Mouse (Mus musculus): ENCODE data around the gene Ros1. TPM values are rescaled to one million over a fixed set of nuclear protein-coding genes. Genes with fewer than 3 reads are reported as not detected.

Ros1 gene
- polyA plus RNA-seq, 1 experiment from 2014 or later: 0.62 TPM

DNA sequence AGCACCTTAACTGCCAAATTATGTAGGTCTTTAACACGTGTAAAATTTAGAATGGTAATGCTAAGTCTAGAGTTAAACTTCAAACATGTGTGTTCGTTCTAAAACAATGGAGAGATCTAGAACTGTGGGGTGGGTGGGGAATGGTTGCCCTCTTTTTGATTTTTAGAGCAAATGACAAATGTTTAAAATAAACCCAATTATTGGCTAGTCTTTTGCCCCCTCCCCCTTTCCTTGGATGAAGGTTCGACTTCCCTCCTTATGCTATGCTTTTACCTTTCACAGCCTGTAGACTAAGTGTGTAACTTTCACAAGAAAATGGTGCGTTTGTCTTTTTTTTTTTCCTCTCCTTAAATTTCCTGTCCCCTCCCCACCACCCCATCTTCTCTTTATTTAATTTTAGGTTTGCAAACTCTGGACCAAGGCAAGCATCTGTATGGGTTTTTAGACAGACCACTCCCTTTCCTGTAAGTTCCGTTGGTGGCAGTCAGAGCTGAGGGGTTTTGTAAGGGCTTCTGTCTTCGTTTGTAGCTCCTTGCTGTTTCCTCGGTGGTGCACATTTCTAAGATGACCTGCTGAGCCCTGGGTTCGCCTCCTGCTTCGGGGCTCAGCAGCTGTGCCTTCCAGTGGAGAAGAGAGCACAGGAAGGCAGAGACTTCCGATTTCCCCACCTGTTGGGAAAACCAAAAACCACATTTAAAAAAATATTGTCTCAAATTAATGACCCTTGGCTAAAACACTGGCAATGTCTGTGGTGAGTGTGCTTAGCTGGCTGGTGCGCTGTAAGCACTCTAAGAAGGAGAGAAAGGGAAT, 166.3 kb downstream of the Ros1 start:
- ATAC-seq (ENCODE audit: insufficient read depth, low FRiP score, low read depth): no peak
- Histone ChIP-seq H3K27ac (no peak overlapping the region), H3K9ac (no peak overlapping the region), H3K9me3 (no peaks in the 10 kb centered on the region), H3K4me1 (peaks cover 7% of the 10 kb centered on the region; the same call in 1 of the 2 replicates), H3K4me3 (replicated peaks) (no peak overlapping the region), H3K27me3 (replicated peaks) (peaks cover 68% of the 10 kb centered on the region), H3K36me3 (no peaks in the 10 kb centered on the region), H3K4me2 (no peak overlapping the region)
- WGBS: 4% methylated on average over 11 of the region's 11 CpGs

DNA sequence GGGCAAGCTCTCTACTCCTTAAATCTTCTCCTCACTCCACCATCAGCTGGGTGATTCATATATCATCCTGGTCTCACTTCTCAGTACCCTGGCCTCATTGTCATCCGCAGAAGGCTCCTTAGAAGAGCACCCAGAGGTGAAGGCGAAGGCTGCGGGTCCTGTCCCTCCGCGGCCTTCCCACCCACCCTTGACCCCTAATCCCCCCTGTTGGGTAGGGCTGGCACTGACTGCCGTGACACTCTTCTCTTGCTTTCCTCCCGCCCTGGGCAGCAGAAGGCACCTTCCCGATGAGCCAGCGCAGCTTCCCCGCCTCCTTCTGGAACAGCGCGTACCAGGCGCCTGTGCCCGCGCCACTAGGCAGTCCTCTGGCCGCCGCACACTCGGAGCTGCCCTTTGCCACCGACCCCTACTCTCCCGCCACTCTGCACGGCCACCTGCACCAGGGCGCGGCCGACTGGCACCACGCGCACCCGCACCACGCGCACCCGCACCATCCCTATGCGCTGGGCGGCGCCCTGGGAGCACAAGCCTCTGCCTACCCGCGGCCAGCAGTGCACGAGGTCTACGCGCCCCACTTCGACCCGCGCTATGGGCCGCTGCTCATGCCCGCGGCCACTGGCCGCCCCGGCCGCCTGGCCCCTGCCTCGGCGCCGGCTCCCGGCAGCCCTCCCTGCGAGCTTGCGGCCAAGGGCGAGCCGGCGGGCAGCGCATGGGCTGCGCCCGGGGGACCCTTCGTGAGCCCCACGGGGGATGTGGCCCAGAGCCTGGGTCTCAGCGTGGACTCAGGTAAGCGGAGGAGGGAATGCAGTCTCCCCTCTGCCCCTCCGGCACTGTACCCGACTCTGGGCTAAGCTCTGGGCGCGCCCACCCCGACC, 167.6 kb downstream of the Ros1 start:
- no peaks in the 10 kb centered on the region for H3K9me3 ChIP-seq
- H3K36me3 ChIP-seq: no peaks in the 10 kb centered on the region
- peak overlapping the region; percentile 74 for H3K4me2 ChIP-seq
- H3K9ac ChIP-seq: no peak overlapping the region
- H3K27me3 ChIP-seq (replicated peaks): peaks cover 77% of the 10 kb centered on the region
- no peak overlapping the region for H3K27ac ChIP-seq
- WGBS: 2% methylated on average over 67 of the region's 68 CpGs
- peaks cover 14% of the 10 kb centered on the region for H3K4me1 ChIP-seq
- peak overlapping the region; percentile 30 for H3K4me3 ChIP-seq (replicated peaks)
- peak; percentile 61; the same call in 1 of the 2 replicates for ATAC-seq (ENCODE audit: insufficient read depth, low FRiP score, low read depth)

DNA sequence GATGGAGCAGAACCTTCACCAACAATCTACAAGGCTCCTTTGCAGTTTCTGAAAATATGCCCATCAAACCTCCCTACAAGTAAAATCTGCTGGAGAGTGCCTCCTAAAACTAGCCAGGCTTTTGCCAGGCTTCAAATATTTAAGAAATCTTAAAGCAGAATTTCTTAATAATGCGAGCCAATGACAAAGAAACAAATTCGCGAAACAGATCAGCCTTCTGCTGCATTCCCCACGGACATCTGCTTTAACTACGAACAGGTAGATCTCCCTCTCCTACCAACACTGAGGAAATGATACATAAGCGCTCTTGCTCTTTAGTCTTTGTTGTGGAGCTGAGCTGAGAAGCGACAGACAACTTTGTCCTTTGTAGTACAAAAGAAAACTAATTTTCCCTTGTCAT, 169.2 kb downstream of the Ros1 start:
- WGBS: 13% methylated on average over 7 of the region's 7 CpGs
- Histone ChIP-seq H3K4me1 (peaks cover 15% of the 10 kb centered on the region), H3K9ac (no peak overlapping the region), H3K4me2 (no peak overlapping the region), H3K9me3 (no peaks in the 10 kb centered on the region), H3K27me3 (replicated peaks) (peaks cover 78% of the 10 kb centered on the region), H3K36me3 (no peaks in the 10 kb centered on the region), H3K27ac (no peak overlapping the region), H3K4me3 (replicated peaks) (no peak overlapping the region)
- no peak for ATAC-seq (ENCODE audit: insufficient read depth, low FRiP score, low read depth)

DNA sequence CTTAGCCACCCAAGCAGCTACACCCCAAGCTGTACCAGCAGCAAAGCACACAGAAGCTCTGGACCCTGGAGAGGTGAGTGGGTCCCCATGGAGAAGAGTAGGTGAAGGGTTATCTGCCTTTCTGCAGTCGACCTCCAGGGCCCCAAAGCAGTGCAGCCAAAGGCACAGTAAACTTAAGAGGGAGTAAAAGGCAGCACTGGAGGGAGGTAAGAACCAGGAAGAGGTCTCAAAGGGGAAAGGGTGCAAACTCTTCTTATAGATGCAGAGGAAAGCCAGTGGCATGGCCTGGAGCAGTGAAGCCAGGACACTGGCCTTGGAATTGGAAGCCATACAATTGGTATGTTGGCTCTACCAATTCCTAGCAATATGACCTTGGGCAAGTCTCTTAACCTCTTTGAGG, 169.8 kb downstream of the Ros1 start:
- H3K9me3 ChIP-seq: no peaks in the 10 kb centered on the region
- no peak for ATAC-seq (ENCODE audit: insufficient read depth, low FRiP score, low read depth)
- peaks cover 15% of the 10 kb centered on the region for H3K4me1 ChIP-seq
- no peak overlapping the region for H3K27ac ChIP-seq
- 0% methylated on average over 1 of the region's 1 CpGs for WGBS
- H3K4me2 ChIP-seq: no peak overlapping the region
- no peak overlapping the region for H3K4me3 ChIP-seq (replicated peaks)
- H3K36me3 ChIP-seq: no peaks in the 10 kb centered on the region
- peaks cover 82% of the 10 kb centered on the region for H3K27me3 ChIP-seq (replicated peaks)
- H3K9ac ChIP-seq: no peak overlapping the region

DNA sequence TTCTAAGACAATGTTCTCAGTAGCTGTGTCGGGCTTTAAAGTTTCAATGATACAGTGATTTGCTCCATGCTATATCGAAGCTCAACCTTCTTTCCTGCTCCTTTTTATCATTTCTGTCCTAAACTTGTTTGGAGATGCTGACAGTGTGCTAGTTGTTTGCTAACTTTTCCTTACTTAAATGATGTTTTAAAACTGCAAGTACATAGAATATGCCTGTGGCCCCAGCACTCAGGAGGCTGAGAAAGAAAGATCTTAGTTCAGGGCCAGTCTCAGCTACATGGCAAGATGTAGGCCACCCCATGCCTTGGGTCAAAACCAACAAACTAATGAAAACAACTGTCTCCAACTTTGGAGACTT, 171.0 kb downstream of the Ros1 start:
- WGBS: 16% methylated on average over 2 of the region's 2 CpGs
- no peak overlapping the region for H3K9ac ChIP-seq
- no peak overlapping the region for H3K4me2 ChIP-seq
- H3K9me3 ChIP-seq: no peaks in the 10 kb centered on the region
- H3K4me1 ChIP-seq: peaks cover 15% of the 10 kb centered on the region
- H3K36me3 ChIP-seq: no peaks in the 10 kb centered on the region
- H3K27ac ChIP-seq: no peak overlapping the region
- peaks cover 79% of the 10 kb centered on the region for H3K27me3 ChIP-seq (replicated peaks)
- no peak for ATAC-seq (ENCODE audit: insufficient read depth, low FRiP score, low read depth)
- no peak overlapping the region for H3K4me3 ChIP-seq (replicated peaks)

DNA sequence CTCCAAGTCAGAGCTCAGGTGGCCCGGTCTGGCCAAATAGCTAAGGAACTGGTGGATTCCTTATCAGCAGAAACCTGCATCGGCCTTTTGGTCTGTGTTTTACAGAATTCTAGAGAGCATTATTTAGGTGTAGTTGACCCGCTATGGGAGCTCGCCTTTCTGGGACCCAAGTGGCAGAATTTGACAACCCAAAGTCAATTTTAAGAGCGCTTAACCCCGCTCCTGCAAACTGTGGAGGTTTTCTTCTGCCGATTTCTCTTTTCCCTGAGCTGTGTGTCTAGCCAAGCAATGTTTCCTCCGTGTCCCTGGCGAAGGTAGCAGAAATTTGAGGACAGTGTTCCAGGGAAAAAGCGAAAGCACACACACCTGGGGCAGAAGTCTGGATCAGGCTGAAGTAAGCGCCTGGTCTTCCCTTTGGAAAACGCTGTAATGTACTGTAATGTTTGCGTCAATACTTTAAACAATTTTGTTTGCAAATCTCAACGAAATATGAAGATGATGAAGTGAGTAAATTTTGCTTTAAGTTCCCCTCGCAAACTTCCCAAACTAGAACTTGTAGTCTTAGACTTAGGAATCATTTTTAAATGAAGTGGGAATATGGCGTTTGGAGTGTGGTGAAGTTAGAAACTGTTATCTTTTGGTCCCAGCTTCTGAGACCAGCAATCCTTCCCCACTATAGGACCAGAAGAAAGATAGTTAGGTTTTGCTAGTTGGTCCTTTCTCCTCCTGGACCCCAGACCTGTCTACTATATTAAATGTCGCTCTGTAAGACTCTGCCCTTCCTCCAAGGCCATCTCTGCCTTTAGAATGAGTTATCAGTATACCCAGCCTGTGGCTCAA, 171.6 kb downstream of the Ros1 start:
- peak overlapping the region; percentile 48 for H3K4me3 ChIP-seq (replicated peaks)
- H3K9me3 ChIP-seq: no peaks in the 10 kb centered on the region
- no peak overlapping the region for H3K27ac ChIP-seq
- ATAC-seq (ENCODE audit: insufficient read depth, low FRiP score, low read depth): no peak
- peak overlapping the region; percentile 98 for H3K4me2 ChIP-seq
- peaks cover 15% of the 10 kb centered on the region for H3K4me1 ChIP-seq
- WGBS: 4% methylated on average over 17 of the region's 17 CpGs
- peaks cover 73% of the 10 kb centered on the region for H3K27me3 ChIP-seq (replicated peaks)
- H3K36me3 ChIP-seq: no peaks in the 10 kb centered on the region
- no peak overlapping the region for H3K9ac ChIP-seq

DNA sequence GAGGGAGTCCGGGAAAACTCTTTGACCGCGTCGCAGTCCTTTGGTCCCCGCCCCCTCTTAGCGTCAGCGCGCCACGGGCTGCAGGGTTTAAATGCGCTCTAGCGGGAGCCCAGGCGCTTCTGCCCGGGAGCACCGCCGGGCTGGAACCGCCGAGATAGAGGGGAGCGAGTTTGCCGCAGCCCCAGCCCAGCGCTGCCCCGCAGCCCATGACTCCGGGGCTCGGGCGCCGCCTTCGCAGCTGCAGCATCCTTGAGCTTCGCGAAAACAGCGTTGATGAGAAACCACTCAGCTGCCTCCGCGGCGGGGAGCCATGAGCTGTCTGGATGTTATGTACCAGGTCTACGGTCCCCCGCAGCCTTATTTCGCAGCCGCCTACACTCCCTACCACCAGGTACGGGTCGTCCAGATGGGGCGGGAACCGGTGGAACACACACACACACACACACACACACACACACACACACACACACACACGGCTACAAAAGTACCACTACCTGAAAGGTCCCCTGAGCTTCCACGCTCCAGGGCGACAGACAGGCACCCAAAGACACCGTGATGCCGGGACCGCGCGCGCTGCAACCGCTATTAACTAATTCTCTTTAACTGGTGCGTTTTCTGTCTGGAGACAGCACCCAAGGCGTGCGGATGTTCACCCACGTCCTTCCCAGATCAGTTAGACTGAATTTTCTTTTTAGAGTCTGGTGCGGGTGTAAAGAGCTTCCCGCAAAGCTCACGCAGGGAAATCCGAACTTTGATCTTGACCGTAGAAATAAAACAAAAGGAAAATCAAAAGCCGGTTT, 172.4 kb downstream of the Ros1 start, which contains the start of gene Vgll2:
Gene Vgll2, plus strand, starts transcription at position 90 of the 800 bp plus-strand sequence.
- under 1% methylated on average over 57 of the region's 60 CpGs for WGBS
- H3K36me3 ChIP-seq: no peaks in the 10 kb centered on the region
- peaks cover 65% of the 10 kb centered on the region for H3K27me3 ChIP-seq (replicated peaks)
- no peak within 1 kb of the TSS for H3K27ac ChIP-seq
- peak within 1 kb of the TSS; percentile 48 for H3K4me3 ChIP-seq (replicated peaks)
- H3K9ac ChIP-seq: no peak within 1 kb of the TSS
- H3K4me2 ChIP-seq: peak within 1 kb of the TSS; percentile 98
- peaks cover 13% of the 10 kb centered on the region for H3K4me1 ChIP-seq
- no peaks in the 10 kb centered on the region for H3K9me3 ChIP-seq
- peak; percentile 56; the same call in 1 of the 2 replicates for ATAC-seq (ENCODE audit: insufficient read depth, low FRiP score, low read depth)

DNA sequence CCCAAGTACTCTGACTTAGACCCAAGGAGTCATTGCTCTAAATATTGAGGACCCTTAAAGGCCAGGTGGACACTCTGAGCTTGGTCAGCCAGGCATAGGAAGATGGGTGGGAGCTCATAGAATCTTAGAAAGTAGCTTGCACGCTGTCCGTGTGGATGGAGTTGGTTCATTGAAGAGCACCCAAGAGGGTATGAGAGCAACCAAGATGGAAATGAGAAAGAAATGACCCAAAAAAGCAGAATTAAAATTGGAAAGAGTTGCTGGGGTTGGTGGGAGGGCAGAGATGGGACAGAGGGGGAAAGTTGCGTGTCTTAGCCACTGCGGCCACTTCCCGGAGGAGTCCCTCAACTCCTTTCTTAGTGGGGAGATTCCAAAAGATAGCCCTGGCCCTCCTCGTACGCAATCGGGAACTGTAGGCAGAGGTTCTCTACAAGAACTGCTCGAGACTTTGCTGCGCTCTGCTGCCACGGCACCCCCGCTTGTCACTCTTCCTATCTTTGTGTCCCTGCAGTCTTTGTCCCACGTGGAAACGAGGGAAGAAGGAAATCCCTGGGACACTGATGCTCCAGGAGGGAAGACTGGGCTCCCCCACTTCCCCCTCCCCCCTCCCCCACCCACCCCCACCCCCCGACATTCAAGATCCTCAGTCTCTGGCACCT, 173.2 kb downstream of the Ros1 start:
- 2% methylated on average over 14 of the region's 15 CpGs for WGBS
- Histone ChIP-seq H3K4me2 (peak overlapping the region; percentile 98), H3K9ac (no peak overlapping the region), H3K27me3 (replicated peaks) (peaks cover 57% of the 10 kb centered on the region), H3K27ac (no peak overlapping the region), H3K4me1 (peaks cover 8% of the 10 kb centered on the region), H3K4me3 (replicated peaks) (peak overlapping the region; percentile 48), H3K36me3 (no peaks in the 10 kb centered on the region), H3K9me3 (no peaks in the 10 kb centered on the region)
- ATAC-seq (ENCODE audit: insufficient read depth, low FRiP score, low read depth): no peak

DNA sequence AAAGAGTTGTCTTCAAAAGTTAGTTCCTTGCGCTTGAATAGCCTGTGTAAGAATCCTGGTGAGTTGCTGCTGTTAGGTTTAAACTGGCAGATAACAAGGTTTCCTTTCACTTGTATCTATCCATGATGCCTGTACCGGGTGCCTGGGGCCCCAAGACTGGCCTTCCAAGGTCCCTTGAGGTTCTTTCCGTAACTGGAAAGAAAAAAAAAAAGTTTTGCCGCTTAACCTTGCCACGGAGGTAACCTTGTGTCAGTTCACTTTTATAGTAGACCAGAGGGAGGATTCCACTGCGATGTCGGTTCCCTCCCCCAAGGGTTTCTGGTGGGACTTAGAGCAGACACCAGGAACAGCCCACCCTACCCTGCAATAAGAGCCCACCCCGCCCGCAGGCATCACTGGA, 173.8 kb downstream of the Ros1 start:
- ATAC-seq (ENCODE audit: insufficient read depth, low FRiP score, low read depth): no peak
- Histone ChIP-seq H3K4me2 (no peak overlapping the region), H3K27me3 (replicated peaks) (peaks cover 54% of the 10 kb centered on the region), H3K4me3 (replicated peaks) (no peak overlapping the region), H3K9me3 (no peaks in the 10 kb centered on the region), H3K9ac (no peak overlapping the region), H3K36me3 (no peaks in the 10 kb centered on the region), H3K4me1 (peaks cover 8% of the 10 kb centered on the region), H3K27ac (no peak overlapping the region)
- WGBS: 4% methylated on average over 9 of the region's 9 CpGs

DNA sequence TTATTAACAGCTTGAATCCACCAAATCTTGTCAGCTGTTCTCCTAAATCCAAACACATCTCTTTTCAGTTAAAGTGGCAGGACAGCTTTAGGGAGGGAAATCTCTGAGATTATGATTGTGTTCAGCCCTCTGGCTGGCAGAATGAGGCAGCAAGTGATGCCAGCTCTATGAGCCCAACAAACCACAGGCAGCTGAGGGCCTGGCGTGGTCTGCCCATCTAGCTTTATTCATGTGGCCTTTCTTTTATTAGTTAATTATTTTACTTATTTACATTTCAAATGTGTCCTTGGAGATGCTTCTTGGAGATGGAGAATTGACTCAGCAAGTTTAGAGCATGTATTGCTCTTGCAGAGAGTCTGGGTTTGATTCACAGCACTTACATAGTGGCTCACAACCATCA, 176.6 kb downstream of the Ros1 start:
- no peak overlapping the region for H3K4me3 ChIP-seq (replicated peaks)
- no peaks in the 10 kb centered on the region for H3K36me3 ChIP-seq
- H3K9ac ChIP-seq: no peak overlapping the region
- 65% methylated on average over 1 of the region's 1 CpGs for WGBS
- H3K27ac ChIP-seq: no peak overlapping the region
- no peak overlapping the region for H3K4me2 ChIP-seq
- peaks cover 8% of the 10 kb centered on the region for H3K4me1 ChIP-seq
- ATAC-seq (ENCODE audit: insufficient read depth, low FRiP score, low read depth): no peak
- H3K9me3 ChIP-seq: no peaks in the 10 kb centered on the region
- H3K27me3 ChIP-seq (replicated peaks): peaks cover 32% of the 10 kb centered on the region
